Mouse (Mus musculus) bone marrow macrophage, adult 2 months (primary cell): ENCODE results near the gene Exosc6.
"Not testable (repeated sequence)": the region's sequence is repeated elsewhere in the genome, so short reads cannot be mapped to it uniquely, and the experiment has no call there.

Experiments
- CTCF ChIP-seq: IDR thresholded peaks from 2 replicates; pipeline ENCODE4 v1.5.1; 2012; ENCODE audit warnings: low read depth, mild to moderate bottlenecking, low read length, moderate library complexity
- POLR2A ChIP-seq: IDR thresholded peaks from 2 replicates; pipeline ENCODE4 v1.6.1; 2012; ENCODE audit warnings: mild to moderate bottlenecking, low read depth, low read length, borderline replicate concordance

- not testable (repeated sequence) for TF ChIP-seq POLR2A, CTCF
Measured at GRCm38 (mm10) chr8:111026609-111027008, 29.5 kb upstream of the Exosc6 start.
